Mouse (Mus musculus) small intestine, adult 2 months (tissue): ENCODE results near the gene Pgm1.

Experiments
- CTCF ChIP-seq: fragments of 200-500 bp; IDR thresholded peaks from 2 replicates; pipeline ENCODE4 v1.5.1; 2012; ENCODE audit warnings: low read depth, mild to moderate bottlenecking, control low read depth, inconsistent platforms, low read length, moderate library complexity, mixed read lengths; ENCODE audit not compliant: insufficient replicate concordance, insufficient read length; ENCODE audit errors: extremely low read depth
- POLR2A ChIP-seq: fragments of 200-500 bp; IDR thresholded peaks from 2 replicates; pipeline ENCODE4 v1.6.1; 2012; ENCODE audit warnings: low read depth, mild to moderate bottlenecking, control low read depth, inconsistent platforms, low read length, moderate library complexity

GRCm38 (mm10) chr4:99984369-99984752 lies 55.1 kb downstream of the Pgm1 start:
- TF ChIP-seq CTCF (no peak), POLR2A (no peak)
